Mouse (Mus musculus): ENCODE data around the gene Spsb3.

Spsb3 gene

GRCm38 (mm10) chr17:24873695-24874404 is 12.6 kb upstream of the Spsb3 start:
- no peak for ATAC-seq (ENCODE audit: low TSS enrichment)

GRCm38 (mm10) chr17:24874405-24874745 is 12.1 kb upstream of the Spsb3 start:
- ATAC-seq (ENCODE audit: low TSS enrichment): no peak

- no peak for ATAC-seq (ENCODE audit: low TSS enrichment)
These were observed 11.5 kb upstream of the Spsb3 start for GRCm38 (mm10) chr17:24874989-24875388.

GRCm38 (mm10) chr17:24877336-24878116 is 8.9 kb upstream of the Spsb3 start:
- ATAC-seq (ENCODE audit: low TSS enrichment): no peak

GRCm38 (mm10) chr17:24878117-24878397 is 8.4 kb upstream of the Spsb3 start:
- no peak for ATAC-seq (ENCODE audit: low TSS enrichment)

- ATAC-seq (ENCODE audit: low TSS enrichment): no peak
These were observed 7.9 kb upstream of the Spsb3 start for GRCm38 (mm10) chr17:24878531-24878930.

- ATAC-seq (ENCODE audit: low TSS enrichment): no peak
These were observed 4.6 kb upstream of the Spsb3 start for GRCm38 (mm10) chr17:24881738-24882440.

- ATAC-seq (ENCODE audit: low TSS enrichment): no peak
These were observed 2.1 kb upstream of the Spsb3 start for GRCm38 (mm10) chr17:24884391-24884790.

- ATAC-seq (ENCODE audit: low TSS enrichment): no peak
These were observed 898 bp upstream of the Spsb3 start for GRCm38 (mm10) chr17:24885356-24886133.

GRCm38 (mm10) chr17:24886932-24887271 is 459 bp downstream of the Spsb3 start:
- ATAC-seq (ENCODE audit: low TSS enrichment): no peak

- ATAC-seq (ENCODE audit: low TSS enrichment): no peak
These were observed 1.0 kb downstream of the Spsb3 start for GRCm38 (mm10) chr17:24887291-24888080.

- ATAC-seq (ENCODE audit: low TSS enrichment): no peak
These were observed 2.4 kb downstream of the Spsb3 start for GRCm38 (mm10) chr17:24888862-24889261.

GRCm38 (mm10) chr17:24890151-24891092 is 4.0 kb downstream of the Spsb3 start:
- ATAC-seq (ENCODE audit: low TSS enrichment): no peak

- no peak for ATAC-seq (ENCODE audit: low TSS enrichment)
These were observed 4.9 kb downstream of the Spsb3 start for GRCm38 (mm10) chr17:24891321-24891720.

GRCm38 (mm10) chr17:24892785-24893184 is 6.3 kb downstream of the Spsb3 start:
- no peak for ATAC-seq (ENCODE audit: low TSS enrichment)

GRCm38 (mm10) chr17:24893276-24893675 is 6.8 kb downstream of the Spsb3 start:
- ATAC-seq (ENCODE audit: low TSS enrichment): no peak

- no peak for ATAC-seq (ENCODE audit: low TSS enrichment)
These were observed 7.9 kb downstream of the Spsb3 start for GRCm38 (mm10) chr17:24894061-24894994.

GRCm38 (mm10) chr17:24894995-24895547 is 8.6 kb downstream of the Spsb3 start, which contains the start of the genes Eme2 and Mrps34:
TSS of gene Eme2 (minus strand) at chr17:24895087.
TSS of gene Mrps34 (plus strand) at chr17:24895116.
- ATAC-seq (ENCODE audit: low TSS enrichment): peak; percentile 44

All from frontal cortex, adult (tissue).